In the genomic region with DNA sequence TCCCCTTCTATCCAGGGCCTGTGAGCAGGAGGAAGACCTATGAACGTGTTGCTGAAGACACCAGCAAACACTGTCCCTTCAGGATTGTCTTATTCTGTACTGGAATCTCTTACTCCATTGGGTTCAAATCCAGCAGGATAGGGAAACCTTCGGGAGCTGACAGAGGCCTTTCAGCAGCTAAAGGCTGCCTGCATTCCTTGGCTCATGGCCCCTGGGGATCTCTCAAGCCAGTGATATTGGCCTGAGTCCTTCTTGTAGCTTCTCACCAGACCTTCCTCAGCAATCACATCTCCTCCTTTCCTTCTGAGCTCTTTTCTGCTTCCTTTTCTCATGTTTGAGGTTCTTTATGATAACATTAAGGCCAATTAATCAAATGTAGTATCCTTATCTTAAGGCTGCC, we compare ENCODE assay signal across 23 mouse cellular contexts.
DNase-seq lines count a peak whose midpoint lies in the region; ATAC-seq and TF ChIP-seq lines count a peak whose summit lies in the region.
"Had no signal": no experiment of that assay in that cellular context is flagged by ENCODE, and none has a peak within 500 bp of the region (broad histone marks: within the 10 kb centered on the region; RNA-seq: fewer than 3 reads in every experiment).

No protein-coding gene starts in this region.

- H3K36me3 ChIP-seq in heart, embryonic 12.5 days, result no peaks in the 10 kb centered on the region
- no peaks in the 10 kb centered on the region for H3K36me3 ChIP-seq in neural tube, embryonic 15.5 days
- H3K36me3 ChIP-seq: forebrain, embryonic 12.5 days; hindbrain, embryonic 13.5 days; limb, embryonic 15.5 days had no signal

- WGBS in heart, embryonic 12.5 days, result 47% methylated on average over 2 of the region's 2 CpGs
- 86% methylated on average over 2 of the region's 2 CpGs for WGBS in neural tube, embryonic 15.5 days

- DNase-seq in gastrocnemius, adult 2 months, result peak; percentile 40
- DNase-seq in gastrocnemius, postnatal 10 days, result no peak
- DNase-seq in heart, adult 9 months (ENCODE audit: low spot score in 2 of 2), result peak; percentile 28 to 32
- DNase-seq in adipocyte (ENCODE audit: low spot score), result peak; percentile 25
- DNase-seq in heart, postnatal 10 days, result peak; percentile 55 to 62
- DNase-seq: cerebellum, adult 11-12 months; cerebellum, postnatal 10 days; kidney, adult 18-20 months; left cerebral cortex, postnatal 4 days; lung, embryonic 14.5 days; thymus, adult 2 months; thymus, postnatal 4 days had no signal

- no peak overlapping the region for H3K4me2 ChIP-seq in heart, embryonic 12.5 days
- H3K4me2 ChIP-seq in neural tube, embryonic 15.5 days, result no peak overlapping the region
- H3K4me2 ChIP-seq: forebrain, embryonic 12.5 days; hindbrain, embryonic 13.5 days; limb, embryonic 15.5 days; lung, embryonic 14.5 days; midbrain, embryonic 11.5 days had no signal

- H3K27me3 ChIP-seq in heart, embryonic 12.5 days (replicated peaks), result no peaks in the 10 kb centered on the region
- H3K27me3 ChIP-seq in neural tube, embryonic 15.5 days (replicated peaks), result no peaks in the 10 kb centered on the region
- H3K27me3 ChIP-seq: forebrain, embryonic 12.5 days; hindbrain, embryonic 13.5 days; limb, embryonic 15.5 days had no signal

- TF ChIP-seq CTCF in gastrocnemius, adult 2 months (IDR thresholded peaks at IDR 0.05), result no peak

- no peak overlapping the region for H3K4me3 ChIP-seq in gastrocnemius, adult 2 months
- H3K4me3 ChIP-seq in heart, embryonic 12.5 days, result no peak overlapping the region
- H3K4me3 ChIP-seq in neural tube, embryonic 15.5 days (replicated peaks), result no peak overlapping the region
- H3K4me3 ChIP-seq: forebrain, embryonic 12.5 days; hindbrain, embryonic 13.5 days; left cerebral cortex, adult 2 months; limb, embryonic 15.5 days had no signal

- H3K9me3 ChIP-seq in heart, embryonic 12.5 days (replicated peaks), result peaks cover 3% of the 10 kb centered on the region; the same call in 1 of the 2 replicates
- H3K9me3 ChIP-seq in neural tube, embryonic 15.5 days (replicated peaks), result no peaks in the 10 kb centered on the region
- H3K9me3 ChIP-seq: hindbrain, embryonic 13.5 days; limb, embryonic 15.5 days had no signal

- H3K4me1 ChIP-seq in heart, embryonic 12.5 days (replicated peaks), result no peaks in the 10 kb centered on the region
- no peaks in the 10 kb centered on the region for H3K4me1 ChIP-seq in neural tube, embryonic 15.5 days
- H3K4me1 ChIP-seq: forebrain, embryonic 12.5 days; hindbrain, embryonic 13.5 days; limb, embryonic 15.5 days had no signal

- ATAC-seq in heart, embryonic 12.5 days (ENCODE audit: insufficient number of reproducible peaks, low FRiP score), result no peak
- no peak for ATAC-seq in neural tube, embryonic 15.5 days (ENCODE audit: low FRiP score)
- ATAC-seq: inflammation-experienced regulatory T-cells, adult 6 months had no signal

- H3K9ac ChIP-seq in heart, embryonic 12.5 days, result no peak overlapping the region
- no peak overlapping the region for H3K9ac ChIP-seq in neural tube, embryonic 15.5 days (replicated peaks)
- H3K9ac ChIP-seq: forebrain, embryonic 12.5 days; hindbrain, embryonic 13.5 days; limb, embryonic 15.5 days; liver, embryonic 14.5 days; lung, embryonic 14.5 days had no signal

- H3K27ac ChIP-seq in gastrocnemius, adult 2 months, result no peak overlapping the region
- no peak overlapping the region for H3K27ac ChIP-seq in heart, embryonic 12.5 days (ENCODE audit: poor library complexity, severe bottlenecking)
- no peak overlapping the region for H3K27ac ChIP-seq in neural tube, embryonic 15.5 days (replicated peaks)
- H3K27ac ChIP-seq: forebrain, embryonic 12.5 days; hindbrain, embryonic 13.5 days; kidney, postnatal 0 days; left cerebral cortex, adult 2 months; limb, embryonic 15.5 days; liver, embryonic 14.5 days; stomach, postnatal 0 days had no signal

- intact Hi-C loops in gastrocnemius, adult 2 months (cut with DNase I), result no loop called here
- intact Hi-C loops in heart, postnatal 10 days (cut with DNase I), result no loop called here
